Mouse (Mus musculus): ENCODE results near the gene Tspan18.

Tspan18 gene

DNA sequence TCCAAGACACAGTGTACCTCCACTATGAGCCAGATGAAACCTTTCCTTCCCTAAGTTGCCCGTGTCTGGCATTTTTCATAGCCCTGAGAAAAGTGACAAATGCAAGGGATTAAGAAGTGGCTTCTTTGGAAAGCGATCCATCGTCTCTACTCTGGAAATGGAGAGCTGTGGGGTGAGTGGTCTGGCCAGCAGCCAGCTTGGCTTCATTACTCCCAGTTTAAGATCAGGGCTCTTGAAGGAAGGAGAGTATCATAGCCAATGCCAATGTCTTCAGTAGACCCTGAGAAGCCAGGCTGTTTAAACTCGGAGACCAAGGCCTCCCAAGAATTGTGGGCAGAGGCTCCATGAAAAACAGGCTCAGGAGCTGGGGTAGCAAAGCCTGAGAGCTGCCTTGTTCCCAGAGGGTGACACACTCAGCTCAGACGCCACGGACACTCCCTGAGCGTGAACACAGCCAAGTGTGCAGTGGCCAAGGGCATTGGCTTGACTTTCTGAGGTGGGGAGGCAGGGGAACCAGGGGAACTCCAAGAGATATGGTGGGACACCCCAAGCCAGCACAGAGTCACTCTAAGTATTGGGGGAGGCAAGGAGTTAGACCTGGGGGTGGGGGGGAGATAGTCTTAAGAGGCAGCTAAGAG is 115.8 kb downstream of the Tspan18 start:
- CTCF ChIA-PET = interaction anchor here (0.6 to 11.1 kb wide), 16 partner anchors 8 to 252 kb away, joined by 3 to 192 read pairs (median 12); partner anchors contain the start of gene Trp53i11 (in 1 of the 4)
- POLR2A ChIA-PET = interaction anchor here in 2 of 4 experiments (0.7 to 1.2 kb wide), 2 partner anchors 16 to 115 kb away, joined by 3 to 4 read pairs; no protein-coding TSS in a partner anchor

DNA sequence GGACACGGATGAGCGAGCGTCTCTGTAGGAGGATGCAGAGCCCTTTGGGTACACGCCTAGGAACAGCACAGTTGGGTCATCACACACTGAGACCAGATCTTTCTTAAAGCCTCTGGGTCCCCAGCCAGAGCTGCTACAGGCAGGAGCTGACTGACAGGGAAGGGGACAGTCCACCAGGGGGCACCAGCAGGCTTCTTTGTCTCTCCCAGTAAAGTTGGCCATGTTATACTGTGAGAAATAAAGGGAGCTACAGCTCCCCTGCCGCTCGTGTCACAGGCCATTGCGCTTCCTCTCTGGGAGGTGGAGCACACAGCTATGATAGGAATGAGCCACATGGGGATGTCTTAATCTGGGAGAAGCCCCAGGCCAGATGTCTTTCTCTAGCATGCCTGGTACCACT is 117.3 kb downstream of the Tspan18 start:
- ChIA-PET CTCF (interaction anchor here (0.5 to 11.1 kb wide), 108 partner anchors 8 to 1980 kb away, joined by 3 to 192 read pairs (median 5); partner anchors contain the start of genes Tspan18 (in 2 of the 4), Accs (in 1 of the 4), Cd82 (in 1 of the 4) and Trp53i11 (in 1 of the 4)), POLR2A (interaction anchor here in 3 of 4 experiments (0.6 to 1.1 kb wide), 11 partner anchors 10 to 246 kb away, joined by 3 to 11 read pairs (median 4); partner anchors contain the start of genes Cd82 (in 1 of the 3) and Trp53i11 (in 1 of the 3))

DNA sequence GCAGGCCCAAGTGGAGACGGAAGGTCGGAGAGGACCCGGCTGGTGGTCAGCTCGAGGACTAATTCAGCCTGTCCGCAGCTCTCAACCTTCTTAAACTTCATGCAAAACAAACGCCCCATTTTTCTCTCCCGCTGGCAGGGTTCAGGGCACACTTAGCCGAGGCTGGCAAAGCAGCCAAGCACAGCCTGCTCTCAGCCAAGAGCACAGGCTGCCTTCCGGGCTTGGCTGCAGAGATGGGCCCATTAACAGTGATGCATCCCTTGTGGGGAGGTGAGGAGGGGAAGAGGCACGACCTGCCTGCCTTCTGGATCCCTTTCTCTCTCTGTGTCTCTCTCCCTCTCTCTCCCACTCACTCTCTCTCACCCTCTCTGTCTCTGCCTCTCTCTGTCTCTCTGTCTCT is 118.5 kb downstream of the Tspan18 start:
- POLR2A ChIA-PET = interaction anchor here in 1 of 4 experiments (1.1 kb wide), 1 partner anchor 202 kb away, joined by 11 read pairs; no protein-coding TSS in a partner anchor

DNA sequence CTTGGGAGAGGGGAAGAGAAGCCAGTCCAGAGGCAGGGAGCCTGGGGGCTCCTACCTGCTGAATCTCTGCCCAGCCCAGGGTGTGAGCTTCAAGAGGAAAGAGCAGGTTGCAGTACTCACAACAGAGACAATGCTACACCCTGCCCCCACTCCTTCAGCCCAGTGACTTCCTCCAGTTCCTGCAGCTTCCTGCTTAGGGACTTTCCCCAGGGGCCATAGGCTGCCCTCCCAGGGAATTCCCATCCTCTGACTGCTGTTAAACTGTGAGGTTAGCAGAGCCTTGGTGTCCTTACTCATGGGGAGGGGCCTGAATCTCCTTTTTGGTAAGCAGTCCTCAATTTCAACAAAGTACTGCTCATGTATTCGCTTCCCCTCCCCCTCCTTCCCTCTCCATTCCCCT is 120.1 kb downstream of the Tspan18 start:
- CTCF ChIA-PET = interaction anchor here (0.6 to 11.1 kb wide), 20 partner anchors 10 to 750 kb away, joined by 3 to 192 read pairs (median 6); no protein-coding TSS in a partner anchor
- POLR2A ChIA-PET = interaction anchor here in 3 of 4 experiments (0.7 to 1.8 kb wide), 8 partner anchors 9 to 573 kb away, joined by 3 to 7 read pairs (median 3); no protein-coding TSS in a partner anchor

More for the DNA sequence above, 118.5 kb downstream of the Tspan18 start:
- CTCF ChIA-PET = interaction anchor here (0.6 to 11.1 kb wide), 14 partner anchors 11 to 305 kb away, joined by 3 to 192 read pairs (median 7); no protein-coding TSS in a partner anchor

DNA sequence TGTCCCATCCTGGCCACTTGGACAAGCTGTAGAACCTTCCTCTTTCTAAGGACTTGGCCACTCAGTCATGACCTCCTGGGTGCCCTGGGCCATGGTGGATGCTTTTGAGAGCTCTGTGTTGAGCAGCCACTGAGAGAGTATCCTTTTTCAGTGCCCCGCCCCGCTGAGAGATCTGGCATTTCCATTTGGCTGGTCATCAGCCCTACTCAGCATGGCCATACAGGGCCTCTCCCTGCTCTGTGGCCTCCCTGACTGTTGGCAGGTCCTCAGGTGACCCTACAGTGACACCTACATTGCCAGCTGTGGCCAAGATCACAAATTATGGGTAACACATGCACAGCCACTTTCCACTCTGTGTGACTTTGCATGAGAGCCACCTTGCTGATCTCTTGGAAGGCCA is 121.4 kb downstream of the Tspan18 start:
- ChIA-PET CTCF (interaction anchor here (0.5 to 11.1 kb wide), 29 partner anchors 8 to 340 kb away, joined by 3 to 192 read pairs (median 4); partner anchors contain the start of gene Tspan18 (in 1 of the 4)), POLR2A (interaction anchor here in 2 of 4 experiments (1.0 kb wide), 3 partner anchors 9 to 121 kb away, joined by 3 to 4 read pairs (median 4); partner anchors contain the start of gene Tspan18 (in 1 of the 2))

DNA sequence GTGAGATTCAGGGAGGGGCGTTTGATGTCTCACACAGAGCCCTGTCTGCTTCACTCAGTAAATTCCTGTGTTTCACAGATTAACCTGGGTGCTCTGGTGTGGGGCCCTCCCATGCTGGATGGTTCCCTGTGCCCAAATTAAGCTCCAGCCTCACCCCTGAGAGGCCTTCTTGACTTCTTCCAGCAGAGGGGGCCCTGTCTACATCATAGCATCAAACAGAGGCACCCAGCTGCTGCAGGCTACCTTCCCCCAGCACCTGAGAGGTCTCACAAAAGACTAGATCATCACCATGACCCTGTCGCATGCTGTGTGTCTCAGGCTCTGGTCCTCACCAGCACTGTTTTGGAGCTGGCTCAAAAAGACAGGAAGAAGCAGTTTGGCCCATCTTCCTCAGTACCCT is 121.9 kb downstream of the Tspan18 start:
- ChIA-PET CTCF (interaction anchor here (0.6 to 11.1 kb wide), 28 partner anchors 8 to 574 kb away, joined by 3 to 192 read pairs (median 4); partner anchors contain the start of gene Tspan18 (in 1 of the 4)), POLR2A (interaction anchor here in 2 of 4 experiments (1.0 to 1.1 kb wide), 4 partner anchors 8 to 258 kb away, joined by 3 to 4 read pairs (median 4); partner anchors contain the start of gene Tspan18 (in 1 of the 2))

DNA sequence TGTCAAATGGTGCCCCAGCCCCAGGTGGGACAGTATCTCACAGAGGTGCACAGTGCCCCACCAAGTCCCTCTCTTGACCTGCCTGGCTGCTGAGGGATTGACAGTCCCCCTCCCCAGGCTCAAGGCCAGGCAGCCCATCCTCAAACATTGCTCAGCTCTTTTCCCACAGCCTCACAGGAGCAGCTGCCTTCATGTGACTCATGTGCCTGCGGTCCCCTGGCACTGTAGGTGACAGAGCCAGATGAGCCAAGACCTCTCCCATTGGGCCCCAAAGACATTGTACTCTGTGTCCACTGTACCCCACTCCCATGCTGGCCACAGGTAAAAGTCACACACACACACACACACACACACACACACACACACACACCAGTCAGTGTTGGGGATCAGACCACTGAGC is 128.2 kb downstream of the Tspan18 start:
- ChIA-PET POLR2A (interaction anchor here in 1 of 4 experiments (0.6 to 2.1 kb wide), 3 partner anchors 8 to 431 kb away, joined by 3 to 7 read pairs (median 3); no protein-coding TSS in a partner anchor), CTCF (interaction anchor here in 3 of 4 experiments (0.6 to 3.7 kb wide), 4 partner anchors 11 to 264 kb away, joined by 3 to 22 read pairs (median 4); no protein-coding TSS in a partner anchor)

DNA sequence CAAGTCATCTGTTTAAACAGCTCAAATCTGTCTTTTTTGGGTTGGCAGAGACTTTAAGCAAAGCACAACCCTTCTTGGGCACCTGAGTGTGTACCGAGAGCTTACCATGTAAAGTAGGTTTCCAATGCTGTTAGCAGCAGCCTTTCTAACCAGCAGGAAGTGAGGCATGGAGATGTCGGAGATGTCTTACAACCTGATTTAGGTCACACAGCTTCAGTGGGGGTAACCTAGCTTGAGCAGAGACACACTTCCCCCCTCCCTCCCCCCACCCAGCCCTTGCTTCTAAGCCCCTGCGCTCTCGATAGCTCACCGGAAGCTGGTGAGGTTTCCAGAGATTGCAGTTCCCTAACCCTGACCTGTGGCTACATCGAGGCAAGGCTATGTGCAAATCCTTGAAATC is 129.7 kb downstream of the Tspan18 start:
- ChIA-PET CTCF (interaction anchor here (0.5 to 4.9 kb wide), 21 partner anchors 9 to 345 kb away, joined by 3 to 27 read pairs (median 5); partner anchors contain the start of gene Trp53i11 (in 2 of the 4)), POLR2A (interaction anchor here in 3 of 4 experiments (0.6 to 2.1 kb wide), 12 partner anchors 8 to 1461 kb away, joined by 3 to 7 read pairs (median 3); no protein-coding TSS in a partner anchor)

DNA sequence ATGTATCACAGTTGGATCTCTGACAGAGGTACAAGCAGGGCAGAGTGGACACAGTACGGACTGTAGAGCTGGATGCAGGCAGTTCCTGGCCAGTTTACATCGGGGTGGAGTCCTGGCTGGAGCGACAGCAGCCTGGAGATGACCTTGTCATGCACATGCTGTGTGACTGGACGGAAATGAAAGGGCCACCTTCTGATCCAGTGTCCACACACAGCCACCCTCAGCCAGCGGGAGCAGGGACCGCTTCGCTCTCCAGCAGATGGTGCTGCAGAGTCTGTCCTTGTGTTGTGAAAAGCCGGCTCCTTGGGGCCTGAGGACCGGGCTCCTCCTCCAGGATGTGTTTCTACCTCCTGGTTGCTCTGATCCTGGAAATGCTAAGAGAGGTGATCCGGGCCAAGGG is 130.6 kb downstream of the Tspan18 start:
- ChIA-PET CTCF (interaction anchor here in 3 of 4 experiments (0.7 to 4.9 kb wide), 13 partner anchors 10 to 268 kb away, joined by 3 to 27 read pairs (median 6); partner anchors contain the start of gene Trp53i11 (in 1 of the 3)), POLR2A (interaction anchor here in 2 of 4 experiments (0.6 to 1.7 kb wide), 6 partner anchors 9 to 216 kb away, joined by 3 to 4 read pairs (median 3); no protein-coding TSS in a partner anchor)

DNA sequence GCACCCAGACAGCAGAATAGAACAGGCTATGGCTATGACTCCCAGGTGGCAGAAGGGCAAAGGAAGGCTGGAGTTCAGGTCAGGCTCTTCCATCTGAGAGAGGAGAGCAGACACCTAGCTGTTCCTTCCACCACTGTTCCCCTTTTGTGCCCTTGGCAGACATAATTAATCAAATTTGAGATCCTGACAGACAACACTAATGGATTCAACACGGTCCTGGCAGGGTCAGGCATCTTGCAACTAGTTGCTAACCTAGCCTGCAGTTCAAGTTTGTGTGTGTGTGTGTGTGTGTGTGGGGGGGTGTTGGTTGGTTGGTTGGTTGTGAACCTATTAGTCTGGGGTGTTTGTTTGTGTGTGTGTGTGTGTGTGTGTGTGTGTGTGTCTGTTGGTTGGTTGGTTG is 131.5 kb downstream of the Tspan18 start:
- ChIA-PET CTCF (interaction anchor here in 2 of 4 experiments (0.6 to 4.9 kb wide), 7 partner anchors 11 to 268 kb away, joined by 3 to 27 read pairs (median 5); no protein-coding TSS in a partner anchor), POLR2A (interaction anchor here in 2 of 4 experiments (0.5 to 2.1 kb wide), 3 partner anchors 215 to 492 kb away, joined by 3 to 5 read pairs (median 4); no protein-coding TSS in a partner anchor)

DNA sequence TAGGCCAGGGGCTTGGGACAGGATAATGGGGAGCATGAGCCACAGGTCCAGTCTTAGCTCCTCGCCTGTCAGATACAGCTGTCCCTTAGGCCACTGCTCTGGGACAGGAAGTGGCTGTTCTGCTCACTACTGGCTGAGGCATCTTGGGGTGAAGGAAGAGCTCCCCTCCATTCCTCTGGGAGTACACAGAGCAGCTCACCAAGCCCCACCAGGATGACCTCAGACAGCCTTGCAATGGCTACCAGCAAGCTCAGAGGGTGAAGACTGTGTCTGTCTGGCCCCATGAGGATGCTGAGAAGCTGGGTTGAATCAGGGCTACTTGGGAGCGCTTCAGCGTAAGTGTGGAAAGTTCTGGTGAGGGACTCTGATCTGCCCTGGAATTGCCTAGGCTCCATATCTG is 132.3 kb downstream of the Tspan18 start:
- POLR2A ChIA-PET = interaction anchor here in 3 of 4 experiments (0.5 to 2.1 kb wide), 7 partner anchors 9 to 491 kb away, joined by 3 to 6 read pairs (median 4); no protein-coding TSS in a partner anchor

DNA sequence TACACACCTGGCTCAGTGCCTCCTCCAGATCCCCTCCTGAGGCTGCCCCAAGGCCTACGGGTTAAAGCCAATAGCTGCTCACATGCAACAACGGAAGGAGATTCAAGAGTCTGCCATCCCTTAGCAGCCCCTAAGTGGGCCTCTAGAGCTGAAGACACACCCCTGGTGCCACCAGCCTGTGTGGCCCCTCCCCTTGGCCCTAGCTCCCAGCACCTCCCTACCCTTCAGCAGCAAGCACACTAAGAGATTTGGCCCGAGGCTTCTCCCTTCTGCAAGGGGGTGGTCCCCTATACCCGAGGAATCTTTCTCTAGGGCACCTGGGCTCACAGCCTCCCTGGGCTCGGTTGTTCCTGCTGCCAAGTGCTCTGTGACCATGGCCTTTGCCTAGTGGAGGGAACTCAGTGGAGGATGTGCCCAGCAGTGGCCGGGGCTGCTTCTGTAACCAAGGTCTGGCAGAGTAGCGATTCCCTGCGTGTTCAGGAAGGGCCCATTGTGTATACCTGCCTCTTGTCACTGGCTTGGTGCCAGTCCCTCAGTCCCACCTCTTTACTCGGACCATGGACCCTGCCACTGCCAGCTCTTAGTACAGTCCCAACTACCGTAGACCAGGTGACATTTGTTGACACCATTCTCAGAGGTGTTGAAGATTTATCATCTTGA is 133.5 kb downstream of the Tspan18 start:
- CTCF ChIA-PET = interaction anchor here in 2 of 4 experiments (0.5 to 4.9 kb wide), 6 partner anchors 10 to 270 kb away, joined by 3 to 27 read pairs (median 4); no protein-coding TSS in a partner anchor

More for the DNA sequence above, 132.3 kb downstream of the Tspan18 start:
- CTCF ChIA-PET = interaction anchor here in 3 of 4 experiments (0.6 to 4.9 kb wide), 9 partner anchors 8 to 754 kb away, joined by 3 to 27 read pairs (median 6); no protein-coding TSS in a partner anchor

DNA sequence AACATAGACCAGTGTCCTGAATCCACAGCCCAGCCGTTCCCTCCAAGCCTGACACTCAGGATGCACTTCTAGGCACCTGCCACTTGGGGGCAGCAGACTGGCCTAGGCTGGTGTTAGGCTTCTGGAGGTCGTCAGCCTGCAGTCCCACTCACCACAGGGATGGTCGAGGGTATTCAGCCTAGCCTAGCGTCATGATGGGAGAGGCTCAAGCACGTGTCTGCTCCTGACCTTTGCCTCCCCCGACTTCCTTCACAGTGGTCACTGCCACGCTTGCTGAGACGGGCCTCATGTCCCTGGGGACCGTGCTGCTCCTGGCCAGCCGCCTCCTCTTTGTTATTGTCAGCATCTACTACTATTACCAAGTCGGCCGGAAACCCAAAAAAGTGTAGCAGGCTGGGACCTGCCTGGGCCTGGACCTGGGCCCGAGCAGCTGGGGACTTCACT is 134.8 kb downstream of the Tspan18 start:
- POLR2A ChIA-PET = interaction anchor here (0.5 to 1.4 kb wide), 8 partner anchors 9 to 220 kb away, joined by 3 to 8 read pairs (median 4); no protein-coding TSS in a partner anchor
- CTCF ChIA-PET = interaction anchor here (0.5 to 2.3 kb wide), 82 partner anchors 9 to 1949 kb away, joined by 3 to 33 read pairs (median 4); partner anchors contain the start of genes Trp53i11 (in 2 of the 4) and Tspan18 (in 1 of the 4)

More for the DNA sequence above, 133.5 kb downstream of the Tspan18 start:
- POLR2A ChIA-PET = interaction anchor here in 3 of 4 experiments (0.5 to 1.2 kb wide), 5 partner anchors 8 to 309 kb away, joined by 3 to 4 read pairs (median 3); no protein-coding TSS in a partner anchor

DNA sequence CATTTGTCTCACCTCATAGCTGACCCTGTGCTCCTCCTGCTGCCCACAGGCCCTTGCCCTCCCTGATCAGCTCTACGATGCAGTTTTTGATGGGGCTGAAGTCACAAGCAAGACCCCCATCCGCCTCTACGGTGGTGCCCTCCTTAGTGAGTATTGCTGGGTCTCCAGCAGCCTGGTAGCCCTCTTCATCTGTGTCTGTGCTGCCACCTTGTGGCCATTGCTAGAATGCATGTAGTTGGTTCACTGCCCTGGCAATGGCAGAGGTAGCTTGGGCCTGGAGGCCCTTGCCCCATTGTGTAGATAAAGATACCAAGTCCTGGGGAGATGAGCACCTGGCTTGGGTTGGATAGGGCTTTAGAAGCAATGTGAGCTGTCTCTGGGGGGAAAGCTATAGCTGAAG is 135.5 kb downstream of the Tspan18 start:
- POLR2A ChIA-PET = interaction anchor here (0.5 to 1.4 kb wide), 9 partner anchors 8 to 221 kb away, joined by 3 to 8 read pairs (median 4); no protein-coding TSS in a partner anchor
- CTCF ChIA-PET = interaction anchor here (0.5 to 2.3 kb wide), 83 partner anchors 8 to 1948 kb away, joined by 3 to 33 read pairs (median 4); partner anchors contain the start of genes Trp53i11 (in 2 of the 4) and Tspan18 (in 1 of the 4)

DNA sequence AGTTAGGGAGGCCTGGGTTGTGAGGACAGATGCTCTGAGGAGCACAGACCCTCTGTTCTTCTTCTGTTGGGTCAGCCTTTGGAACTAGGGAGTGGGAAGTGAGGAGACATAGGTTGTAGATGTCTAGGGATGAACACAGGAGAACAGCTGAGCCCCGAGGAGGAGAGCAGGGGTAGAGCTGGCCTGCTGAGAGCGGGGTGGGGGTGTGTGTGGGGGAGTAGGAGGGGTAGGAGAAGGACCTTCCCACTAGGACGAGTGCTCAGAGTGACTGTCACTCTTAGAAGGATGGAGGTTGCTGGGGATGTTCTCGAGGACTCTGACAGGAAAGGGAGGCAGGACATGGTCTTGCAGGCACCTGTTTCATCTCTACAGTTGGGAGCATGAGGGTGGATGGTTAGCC is 140.5 kb downstream of the Tspan18 start:
- ChIA-PET CTCF (interaction anchor here in 3 of 4 experiments (0.6 to 1.0 kb wide), 5 partner anchors 8 to 172 kb away, joined by 3 to 9 read pairs (median 5); no protein-coding TSS in a partner anchor), POLR2A (interaction anchor here in 3 of 4 experiments (0.5 to 1.7 kb wide), 7 partner anchors 8 to 1119 kb away, joined by 3 to 6 read pairs (median 3); no protein-coding TSS in a partner anchor)

DNA sequence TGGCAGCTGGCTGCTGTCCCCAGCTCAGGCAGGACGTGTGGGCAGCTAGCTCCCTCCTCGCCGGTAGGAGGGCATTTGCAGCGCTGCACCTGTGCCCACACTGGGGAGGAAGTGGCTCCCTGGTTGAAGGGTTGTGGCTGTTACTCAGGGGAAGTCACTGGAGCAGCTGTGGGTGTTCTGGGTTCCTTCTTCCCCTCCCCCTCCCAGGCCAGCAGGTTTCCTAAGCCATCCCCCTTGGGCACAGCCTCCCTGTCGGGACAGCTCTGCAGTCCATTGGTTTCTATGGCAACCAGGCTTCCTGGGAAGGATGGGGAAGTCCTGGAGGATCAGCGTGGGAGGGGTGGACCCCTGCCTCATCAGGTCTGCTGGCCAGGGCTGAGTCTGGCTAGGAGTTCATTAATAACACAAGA is 141.6 kb downstream of the Tspan18 start:
- POLR2A ChIA-PET = interaction anchor here in 3 of 4 experiments (0.7 to 3.4 kb wide), 8 partner anchors 8 to 117 kb away, joined by 3 to 27 read pairs (median 4); no protein-coding TSS in a partner anchor
- CTCF ChIA-PET = interaction anchor here in 3 of 4 experiments (0.6 to 2.1 kb wide), 7 partner anchors 11 to 422 kb away, joined by 3 to 9 read pairs (median 4); no protein-coding TSS in a partner anchor

Measured in embryonic stem cell, embryonic (primary cell).